Mouse (Mus musculus) layer of hippocampus, adult 9-11 months (tissue): ENCODE measurements around the gene Csnk2a2.

ENCODE experiments used
- DNase-seq: peaks from one replicate; pipeline ENCODE4 v3.0.0; 2022

Csnk2a2 gene

GRCm38 (mm10) chr8:95411309-95411972 is 78.4 kb downstream of the Csnk2a2 start:
- no peak for DNase-seq

GRCm38 (mm10) chr8:95409518-95409917 is 80.3 kb downstream of the Csnk2a2 start:
- no peak for DNase-seq

GRCm38 (mm10) chr8:95401091-95401490 is 88.7 kb downstream of the Csnk2a2 start:
- DNase-seq: no peak

GRCm38 (mm10) chr8:95399131-95399530 is 90.7 kb downstream of the Csnk2a2 start:
- DNase-seq: no peak

GRCm38 (mm10) chr8:95397201-95397600 is 92.6 kb downstream of the Csnk2a2 start:
- DNase-seq: no peak

GRCm38 (mm10) chr8:95396752-95397151 is 93.1 kb downstream of the Csnk2a2 start:
- DNase-seq: no peak
